ENCODE assay signal across 10 mouse cellular contexts in genomic region chr11:17192151-17192844, GRCm38 (mm10). TPM values are rescaled to one million over a fixed set of nuclear protein-coding genes. Genes with fewer than 3 reads are reported as not detected.
DNase-seq lines count a peak whose midpoint lies in the region; ATAC-seq and TF ChIP-seq lines count a peak whose summit lies in the region.
"Had no signal": no experiment of that assay in that cellular context is flagged by ENCODE, and none has a peak within 500 bp of the region (broad histone marks: within the 10 kb centered on the region; RNA-seq: fewer than 3 reads in every experiment).

No protein-coding gene starts in this region.

- peak; percentile 41 for TF ChIP-seq CTCF in hindbrain, postnatal 0 days (IDR thresholded peaks at IDR 0.05; ENCODE audit: low read depth)
- no peak for TF ChIP-seq CTCF in gastrocnemius, adult 2 months (IDR thresholded peaks at IDR 0.05)

- WGBS in hindbrain, postnatal 0 days, result 75% methylated on average over 9 of the region's 9 CpGs
- 82% methylated on average over 9 of the region's 9 CpGs for WGBS in hindbrain, embryonic 12.5 days
- 46% methylated on average over 9 of the region's 9 CpGs for WGBS in midbrain, embryonic 16.5 days

- no peak for DNase-seq in hindbrain, postnatal 0 days (ENCODE audit: low spot score)
- DNase-seq in CD8-positive naive resting alpha-beta T cell, adult 2 months (ENCODE audit: low read depth in 2 of 2, low spot score in 2 of 2), result peak; percentile 44
- DNase-seq in embryo, embryonic 9.5 days (ENCODE audit: extremely low spot score), result no peak
- DNase-seq in gastrocnemius, adult 18-20 months (ENCODE audit: low spot score), result no peak
- no peak for DNase-seq in gastrocnemius, adult 2 months
- DNase-seq: heart, postnatal 14 days had no signal

- H3K9me3 ChIP-seq in hindbrain, postnatal 0 days (ENCODE audit: low read length), result no peaks in the 10 kb centered on the region
- no peaks in the 10 kb centered on the region for H3K9me3 ChIP-seq in hindbrain, embryonic 12.5 days (replicated peaks)
- no peaks in the 10 kb centered on the region for H3K9me3 ChIP-seq in midbrain, embryonic 16.5 days (replicated peaks; ENCODE audit: control insufficient read depth, low read length, poor library complexity, severe bottlenecking)
- H3K9me3 ChIP-seq: liver, embryonic 12.5 days had no signal

- H3K4me3 ChIP-seq in hindbrain, postnatal 0 days (ENCODE audit: low read length), result no peak overlapping the region
- no peak overlapping the region for H3K4me3 ChIP-seq in hindbrain, embryonic 12.5 days
- H3K4me3 ChIP-seq in midbrain, embryonic 16.5 days (ENCODE audit: low read depth, low read length), result no peak overlapping the region
- H3K4me3 ChIP-seq in gastrocnemius, adult 2 months, result no peak overlapping the region
- H3K4me3 ChIP-seq: liver, embryonic 12.5 days had no signal

- ATAC-seq in hindbrain, postnatal 0 days, result no peak
- ATAC-seq in hindbrain, embryonic 12.5 days (ENCODE audit: low FRiP score), result no peak
- ATAC-seq in inflammation-experienced regulatory T-cells, adult 6 months, result peak; percentile 98
- peak; percentile 32; the same call in 1 of the 2 replicates for ATAC-seq in midbrain, embryonic 16.5 days
- ATAC-seq: liver, embryonic 12.5 days had no signal

- no peaks in the 10 kb centered on the region for H3K4me1 ChIP-seq in hindbrain, postnatal 0 days (ENCODE audit: insufficient read depth, low read length)
- H3K4me1 ChIP-seq in hindbrain, embryonic 12.5 days, result no peaks in the 10 kb centered on the region
- H3K4me1 ChIP-seq in midbrain, embryonic 16.5 days (ENCODE audit: control insufficient read depth, insufficient read depth, low read length), result no peaks in the 10 kb centered on the region; the same call in 1 of the 2 replicates
- H3K4me1 ChIP-seq: liver, embryonic 12.5 days had no signal

- intact Hi-C loops in gastrocnemius, adult 2 months (cut with DNase I), result no loop called here

- H3K9ac ChIP-seq in hindbrain, postnatal 0 days (replicated peaks; ENCODE audit: low read length), result no peak overlapping the region
- H3K9ac ChIP-seq in hindbrain, embryonic 12.5 days, result no peak overlapping the region
- H3K9ac ChIP-seq in midbrain, embryonic 16.5 days (ENCODE audit: low read depth, low read length), result no peak overlapping the region
- H3K9ac ChIP-seq: liver, embryonic 12.5 days had no signal

- H3K36me3 ChIP-seq in hindbrain, postnatal 0 days (ENCODE audit: insufficient read depth, low read length), result peaks cover 18% of the 10 kb centered on the region
- peaks cover 23% of the 10 kb centered on the region for H3K36me3 ChIP-seq in hindbrain, embryonic 12.5 days
- H3K36me3 ChIP-seq in midbrain, embryonic 16.5 days (ENCODE audit: control insufficient read depth, insufficient read depth, low read length), result peaks cover 13% of the 10 kb centered on the region; the same call in 1 of the 2 replicates

- no peak overlapping the region for H3K27ac ChIP-seq in hindbrain, postnatal 0 days
- no peak overlapping the region for H3K27ac ChIP-seq in hindbrain, embryonic 12.5 days
- no peak overlapping the region for H3K27ac ChIP-seq in midbrain, embryonic 16.5 days (ENCODE audit: low read length)
- no peak overlapping the region for H3K27ac ChIP-seq in gastrocnemius, adult 2 months
- H3K27ac ChIP-seq: liver, embryonic 12.5 days had no signal

- no peaks in the 10 kb centered on the region for H3K27me3 ChIP-seq in hindbrain, postnatal 0 days (ENCODE audit: insufficient read depth, low read length)
- no peaks in the 10 kb centered on the region for H3K27me3 ChIP-seq in hindbrain, embryonic 12.5 days
- H3K27me3 ChIP-seq in midbrain, embryonic 16.5 days (ENCODE audit: control insufficient read depth, insufficient read depth, low read depth, low read length), result no peaks in the 10 kb centered on the region
- H3K27me3 ChIP-seq: liver, embryonic 12.5 days had no signal

- H3K4me2 ChIP-seq in hindbrain, postnatal 0 days (ENCODE audit: low read depth, low read length), result no peak overlapping the region
- H3K4me2 ChIP-seq in hindbrain, embryonic 12.5 days (replicated peaks), result no peak overlapping the region
- H3K4me2 ChIP-seq in midbrain, embryonic 16.5 days (ENCODE audit: low read length), result no peak overlapping the region
- H3K4me2 ChIP-seq: liver, embryonic 12.5 days had no signal

RNA-seq across cellular contexts. Expression of gene Wdr92, which starts 10.4 kb away (rescaled TPM):
- total RNA-seq in hindbrain, postnatal 0 days (2014; rRNA removed), result 10.7 and 11.6 TPM in 2 replicates
- polyA plus RNA-seq in hindbrain, postnatal 0 days (2015; fragmentation: Nextera tagmentation; extraction: Ambion mirVana), result 11.4 and 13.1 TPM in 2 replicates
- 26.0 and 26.3 TPM in 2 replicates for polyA plus RNA-seq in hindbrain, embryonic 12.5 days (2016; fragmentation: Nextera tagmentation; extraction: Ambion mirVana)
- polyA plus RNA-seq in inflammation-experienced regulatory T-cells, adult 6 months (2017; shearing (Covaris generic)), result 10 to 100 TPM; 19.3 to 29.5 (median 23.9) TPM
- 19.4 and 20.9 TPM in 2 replicates for polyA plus RNA-seq in midbrain, embryonic 16.5 days (2015; fragmentation: Nextera tagmentation; extraction: Ambion mirVana)
- total RNA-seq in gastrocnemius, adult 18-20 months (2021), result 1 to 10 TPM; 7.5 to 9.0 TPM
- total RNA-seq in gastrocnemius, adult 2 months (2021), result 10 to 100 TPM in 1 of 2 experiments, 1 to 10 TPM in 1; 5.9 to 10.3 TPM

RNA-seq across cellular contexts. Expression of gene Pno1, which starts 19.1 kb away (rescaled TPM):
- 14.8 and 25.0 TPM in 2 replicates for total RNA-seq in hindbrain, postnatal 0 days (2014; rRNA removed)
- 56.4 and 60.9 TPM in 2 replicates for polyA plus RNA-seq in hindbrain, postnatal 0 days (2015; fragmentation: Nextera tagmentation; extraction: Ambion mirVana)
- polyA plus RNA-seq in hindbrain, embryonic 12.5 days (2016; fragmentation: Nextera tagmentation; extraction: Ambion mirVana), result 59.9 and 64.9 TPM in 2 replicates
- 10 to 100 TPM; 28.0 to 36.3 (median 36.1) TPM for polyA plus RNA-seq in inflammation-experienced regulatory T-cells, adult 6 months (2017; shearing (Covaris generic))
- 40.9 TPM in 2 replicates for polyA plus RNA-seq in midbrain, embryonic 16.5 days (2015; fragmentation: Nextera tagmentation; extraction: Ambion mirVana)
- 10 to 100 TPM; 53.3 to 53.4 TPM for total RNA-seq in gastrocnemius, adult 18-20 months (2021)
- 10 to 100 TPM; 47.6 to 55.4 TPM for total RNA-seq in gastrocnemius, adult 2 months (2021)

RNA-seq across cellular contexts. Expression of gene Ppp3r1, which starts 33.2 kb away (rescaled TPM):
- 90.3 and 94.7 TPM in 2 replicates for total RNA-seq in hindbrain, postnatal 0 days (2014; rRNA removed)
- 260 and 268 TPM in 2 replicates for polyA plus RNA-seq in hindbrain, postnatal 0 days (2015; fragmentation: Nextera tagmentation; extraction: Ambion mirVana)
- polyA plus RNA-seq in hindbrain, embryonic 12.5 days (2016; fragmentation: Nextera tagmentation; extraction: Ambion mirVana), result 123 and 138 TPM in 2 replicates
- 10 to 100 TPM; 12.9 to 32.0 (median 22.4) TPM for polyA plus RNA-seq in inflammation-experienced regulatory T-cells, adult 6 months (2017; shearing (Covaris generic))
- polyA plus RNA-seq in midbrain, embryonic 16.5 days (2015; fragmentation: Nextera tagmentation; extraction: Ambion mirVana), result 212 and 220 TPM in 2 replicates
- total RNA-seq in gastrocnemius, adult 18-20 months (2021), result 100 to 1,000 TPM; 137 to 146 TPM
- 100 to 1,000 TPM; 123 to 135 TPM for total RNA-seq in gastrocnemius, adult 2 months (2021)

Comparison
In these comparisons a context has a peak if more than half of its experiments do, and no peak if none do; other contexts are left out.
1. ATAC-seq: peak in inflammation-experienced regulatory T-cells, adult 6 months (single experiment) and midbrain, embryonic 16.5 days (single experiment); none in hindbrain, postnatal 0 days (single experiment) and hindbrain, embryonic 12.5 days (single experiment).
2. DNase-seq: peak in CD8-positive naive resting alpha-beta T cell, adult 2 months (2 of 2); none in hindbrain, postnatal 0 days (single experiment), embryo, embryonic 9.5 days (single experiment), gastrocnemius, adult 18-20 months (single experiment) and gastrocnemius, adult 2 months (single experiment).